Mouse (Mus musculus) frontal cortex, adult 2 months (tissue): ENCODE results near the gene Ppa2. TPM values are rescaled to one million over a fixed set of nuclear protein-coding genes. Genes with fewer than 3 reads are reported as not detected.
A peak's percentile ranks its signal among the peaks of the same experiment; 100 is the strongest.

Source experiments
- DNase-seq, 2 experiments: peaks; one replicate each; pipeline ENCODE4 v3.0.0; 2022; ENCODE audit warnings: low spot score in 1 of 2; ENCODE audit errors: extremely low spot score in 1 of 2
- polyA plus RNA-seq: library from polyadenylated mRNA; depleted of rRNA; stranded (reverse); fragments of >200 nt; gene quantifications from 2 replicates; pipeline ENCODE4 v1.2.3, GENCODE M21; 2012; rRNA removed

Gene Ppa2
- polyA plus RNA-seq, 1 experiment, result 65.8 TPM

GRCm38 (mm10) chr3:133384164-133384708, 74.3 kb downstream of the Ppa2 start:
- DNase-seq, result no peak

GRCm38 (mm10) chr3:133387283-133387682, 77.4 kb downstream of the Ppa2 start:
- no peak for DNase-seq

DNA sequence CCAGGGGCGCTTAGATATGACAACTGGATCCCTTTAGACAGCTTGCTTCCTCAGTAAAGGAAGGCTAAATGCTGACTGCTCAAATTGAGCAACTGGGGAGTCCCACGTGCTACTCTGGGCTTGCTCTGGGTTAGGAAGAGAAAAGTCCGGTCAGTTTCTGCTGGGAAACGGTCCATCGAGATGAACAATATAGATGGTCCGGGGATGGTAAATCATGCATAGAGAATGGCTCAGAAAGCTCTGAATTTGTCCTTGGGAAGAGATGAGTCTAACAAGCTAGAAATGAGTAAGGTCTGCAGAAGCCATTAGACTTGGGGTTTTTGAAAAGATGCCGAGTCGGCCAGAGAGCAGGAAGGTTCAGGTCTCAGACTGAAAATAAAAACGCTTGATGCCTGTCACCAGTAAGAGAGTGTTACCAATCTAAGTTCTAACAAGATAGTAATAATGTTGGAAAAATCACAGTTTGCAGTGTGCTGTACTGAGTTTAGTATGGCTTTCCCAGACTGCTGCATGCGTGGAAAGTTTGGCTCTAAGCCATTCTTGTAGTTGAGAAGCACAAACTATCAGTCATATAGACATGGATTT, 80.0 kb downstream of the Ppa2 start:
- no peak for DNase-seq

DNA sequence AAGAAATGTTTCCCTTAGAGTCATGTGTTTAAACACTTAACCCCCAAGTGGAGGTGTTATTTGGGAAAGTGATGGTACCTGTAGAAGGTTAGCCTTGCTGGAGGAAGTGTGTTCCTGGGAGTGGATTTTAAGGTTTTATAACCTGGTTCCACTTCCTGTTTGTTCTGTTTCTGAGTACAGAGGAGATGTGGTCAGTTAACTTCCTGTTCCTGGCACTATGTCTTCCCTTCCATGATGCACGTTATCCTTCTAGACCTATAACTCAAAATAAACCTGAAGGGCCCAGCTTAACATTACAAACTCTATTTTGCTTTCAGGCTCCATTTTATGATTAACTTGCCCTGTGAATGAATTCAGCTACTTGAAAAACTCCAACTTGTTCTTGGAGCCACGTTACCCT, 84.6 kb downstream of the Ppa2 start:
- no peak for DNase-seq

- DNase-seq, result no peak
These were observed 93.9 kb downstream of the Ppa2 start for GRCm38 (mm10) chr3:133403849-133404248.

DNA sequence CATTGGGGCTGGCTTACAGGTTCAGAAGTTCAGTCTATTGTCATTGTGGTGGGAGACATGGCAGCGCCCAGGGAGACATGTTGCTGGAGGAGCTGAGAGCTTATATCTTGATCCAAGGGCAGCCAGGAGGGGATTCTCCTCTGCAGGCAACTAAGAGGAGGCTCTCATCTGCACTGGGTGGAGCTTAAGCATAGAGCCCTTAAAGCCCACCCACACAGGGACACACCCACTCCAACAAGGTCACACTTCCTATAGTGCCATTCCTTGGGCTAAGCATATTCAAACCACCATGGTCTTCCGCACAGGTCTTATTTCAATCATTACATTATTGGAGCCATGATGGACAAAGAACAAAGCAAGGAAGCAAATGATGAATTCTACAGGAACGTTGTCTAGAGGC, 95.7 kb downstream of the Ppa2 start:
- DNase-seq, result no peak

- DNase-seq, result no peak
These were observed 96.3 kb downstream of the Ppa2 start for GRCm38 (mm10) chr3:133406248-133406647.

- DNase-seq, result no peak
These were observed 101.3 kb downstream of the Ppa2 start for GRCm38 (mm10) chr3:133411123-133411675.

- DNase-seq, result peak in 1 of 2 experiments; percentile 15
These were observed 101.9 kb downstream of the Ppa2 start for GRCm38 (mm10) chr3:133411768-133412167.

GRCm38 (mm10) chr3:133414747-133415146, 104.8 kb downstream of the Ppa2 start:
- DNase-seq, result no peak

DNA sequence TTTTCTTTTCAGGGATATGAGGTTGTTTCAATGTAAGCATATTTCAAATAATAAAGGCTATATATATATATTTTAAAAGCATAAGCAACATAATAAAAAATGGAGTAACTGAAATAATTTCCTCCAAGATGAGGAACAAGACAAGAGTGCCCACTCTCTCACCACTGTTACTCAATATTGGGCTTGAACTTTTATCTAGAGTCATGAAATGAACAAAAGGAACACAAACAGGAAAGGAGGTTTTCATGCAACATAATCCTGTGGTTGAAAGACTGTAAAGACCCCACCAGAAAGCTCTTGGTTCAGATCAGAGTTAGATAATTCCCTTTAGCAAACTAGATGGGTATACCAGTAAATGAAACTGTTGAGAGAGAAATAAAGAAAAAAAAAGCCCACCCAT, 113.2 kb downstream of the Ppa2 start:
- DNase-seq, result no peak

Other genes starting within 250 kb of the Ppa2 start
- gene Ints12, start 218.3 kb upstream of the Ppa2 start, polyA plus RNA-seq, result 7.5 and 8.0 TPM in 2 replicates
- 3.7 and 4.2 TPM in 2 replicates for gene Gstcd, start 218.1 kb upstream of the Ppa2 start, polyA plus RNA-seq
- 0.13 TPM in 1 of 2 replicates, not detected in the other for gene Arhgef38, start 75.2 kb upstream of the Ppa2 start, polyA plus RNA-seq
- gene Tet2, start 235.0 kb downstream of the Ppa2 start, polyA plus RNA-seq, result 30.1 and 33.1 TPM in 2 replicates